Mouse (Mus musculus): ENCODE data around the gene Wdr6. TPM values are rescaled to one million over a fixed set of nuclear protein-coding genes. Genes with fewer than 3 reads are reported as not detected.
A peak's percentile ranks its signal among the peaks of the same experiment; 100 is the strongest.

The Wdr6 gene
- total and polyA plus RNA-seq, 3 experiments, result 22.6 to 36.3 (median 30.0) TPM

GRCm38 (mm10) chr9:108589229-108589628 is 10.7 kb upstream of the Wdr6 start:
- Histone ChIP-seq H3K9me3 (replicated peaks) (no peaks in the 10 kb centered on the region), H3K4me3 (ENCODE audit: low read depth, low read length) (no peak overlapping the region), H3K36me3 (replicated peaks) (peaks cover 52% of the 10 kb centered on the region), H3K27me3 (ENCODE audit: insufficient read depth, low read length) (no peaks in the 10 kb centered on the region), H3K4me1 (ENCODE audit: insufficient read depth, low read depth, low read length) (peaks cover 28% of the 10 kb centered on the region)
- no peak for TF ChIP-seq GATA2 (IDR thresholded peaks at IDR 0.05; ENCODE audit: borderline replicate concordance, low read depth, low read length)
- TF ChIP-seq GATA1 (IDR thresholded peaks at IDR 0.05; ENCODE audit: borderline replicate concordance, low read length), result no peak
- TF ChIP-seq TAL1 (conservative IDR thresholded peaks at IDR 0.05; ENCODE audit: low read depth, low read length), result no peak
- ATAC-seq (ENCODE audit: extremely low read depth, insufficient number of reproducible peaks, low FRiP score, poor library complexity, severe bottlenecking) (no peak), DNase-seq (ENCODE audit: low spot score) (peak; percentile 29)

GRCm38 (mm10) chr9:108587571-108588180 is 9.1 kb upstream of the Wdr6 start:
- DNase-seq (ENCODE audit: low spot score) (no peak), ATAC-seq (ENCODE audit: extremely low read depth, insufficient number of reproducible peaks, low FRiP score, poor library complexity, severe bottlenecking) (no peak)
- H3K9me3 ChIP-seq (replicated peaks), result no peaks in the 10 kb centered on the region
- peaks cover 56% of the 10 kb centered on the region for H3K36me3 ChIP-seq (replicated peaks)
- no peak overlapping the region for H3K4me3 ChIP-seq (ENCODE audit: low read depth, low read length)
- H3K4me1 ChIP-seq (ENCODE audit: insufficient read depth, low read depth, low read length), result peaks cover 25% of the 10 kb centered on the region
- no peaks in the 10 kb centered on the region for H3K27me3 ChIP-seq (ENCODE audit: insufficient read depth, low read length)
- TF ChIP-seq POLR2AphosphoS5 (IDR thresholded peaks at IDR 0.05; ENCODE audit: insufficient replicate concordance, low read depth, low read length), result no peak
- no peak for TF ChIP-seq TAL1 (conservative IDR thresholded peaks at IDR 0.05; ENCODE audit: low read depth, low read length)
- no peak for TF ChIP-seq GATA1 (IDR thresholded peaks at IDR 0.05; ENCODE audit: borderline replicate concordance, low read length)
- no peak for TF ChIP-seq CTCF (IDR thresholded peaks at IDR 0.05; ENCODE audit: low read depth, low read length)
- no peak for TF ChIP-seq GATA2 (IDR thresholded peaks at IDR 0.05; ENCODE audit: borderline replicate concordance, low read depth, low read length)

GRCm38 (mm10) chr9:108579344-108579690 is 778 bp upstream of the Wdr6 start:
- Histone ChIP-seq H3K4me3 (ENCODE audit: low read depth, low read length) (peak overlapping the region; percentile 83), H3K27me3 (ENCODE audit: insufficient read depth, low read length) (no peaks in the 10 kb centered on the region), H3K9me3 (replicated peaks) (no peaks in the 10 kb centered on the region), H3K36me3 (replicated peaks) (peaks cover 79% of the 10 kb centered on the region), H3K4me1 (ENCODE audit: insufficient read depth, low read depth, low read length) (peaks cover 46% of the 10 kb centered on the region)
- DNase-seq (ENCODE audit: low spot score) (no peak), ATAC-seq (ENCODE audit: extremely low read depth, insufficient number of reproducible peaks, low FRiP score, poor library complexity, severe bottlenecking) (no peak)
- TF ChIP-seq CTCF (IDR thresholded peaks at IDR 0.05; ENCODE audit: low read depth, low read length) (no peak), TAL1 (conservative IDR thresholded peaks at IDR 0.05; ENCODE audit: low read depth, low read length) (no peak), POLR2AphosphoS5 (IDR thresholded peaks at IDR 0.05; ENCODE audit: insufficient replicate concordance, low read depth, low read length) (no peak; the same call in 1 of the 2 replicates), GATA2 (IDR thresholded peaks at IDR 0.05; ENCODE audit: borderline replicate concordance, low read depth, low read length) (no peak), GATA1 (IDR thresholded peaks at IDR 0.05; ENCODE audit: borderline replicate concordance, low read length) (no peak)

DNA sequence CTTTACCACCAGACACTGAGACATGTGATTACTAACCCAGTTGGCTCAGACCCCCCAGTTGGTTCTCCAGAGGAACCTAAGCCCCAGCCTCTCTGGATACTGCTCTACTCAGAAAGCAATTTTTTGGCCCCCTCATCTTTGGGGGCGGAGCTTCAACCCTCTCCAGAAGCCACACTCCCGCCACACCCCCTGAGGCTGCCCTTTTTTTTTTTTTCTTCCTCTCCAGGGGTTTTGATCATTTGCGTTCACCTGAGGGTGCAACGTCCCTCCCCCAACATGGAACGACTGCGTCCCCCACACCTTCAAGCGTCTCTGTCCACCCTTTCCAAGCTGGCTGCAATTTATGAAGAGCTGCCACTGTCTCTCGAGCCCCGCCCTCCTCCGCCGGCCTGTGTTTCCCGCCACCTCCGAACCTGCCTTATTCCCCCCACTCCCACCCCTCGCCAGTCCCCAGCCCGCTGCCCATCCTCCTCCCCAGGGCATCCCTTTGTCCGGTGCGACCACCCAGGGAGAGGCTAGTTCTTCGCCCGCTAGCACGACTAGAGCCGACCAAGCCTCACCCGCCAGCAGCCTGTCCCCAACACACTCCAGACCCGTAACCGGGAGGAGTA is 500 bp downstream of the Wdr6 start:
- no peaks in the 10 kb centered on the region for H3K27me3 ChIP-seq (ENCODE audit: insufficient read depth, low read length)
- DNase-seq (ENCODE audit: low spot score) (peak; percentile 57), ATAC-seq (ENCODE audit: extremely low read depth, insufficient number of reproducible peaks, low FRiP score, poor library complexity, severe bottlenecking) (no peak)
- peaks cover 85% of the 10 kb centered on the region for H3K36me3 ChIP-seq (replicated peaks)
- H3K4me3 ChIP-seq (ENCODE audit: low read depth, low read length), result peak overlapping the region; percentile 83
- TF ChIP-seq POLR2AphosphoS5 (IDR thresholded peaks at IDR 0.05; ENCODE audit: insufficient replicate concordance, low read depth, low read length) (no peak), GATA2 (IDR thresholded peaks at IDR 0.05; ENCODE audit: borderline replicate concordance, low read depth, low read length) (no peak), CTCF (IDR thresholded peaks at IDR 0.05; ENCODE audit: low read depth, low read length) (no peak), GATA1 (IDR thresholded peaks at IDR 0.05; ENCODE audit: borderline replicate concordance, low read length) (no peak)
- peaks cover 58% of the 10 kb centered on the region for H3K4me1 ChIP-seq (ENCODE audit: insufficient read depth, low read depth, low read length)
- no peaks in the 10 kb centered on the region for H3K9me3 ChIP-seq (replicated peaks)

DNA sequence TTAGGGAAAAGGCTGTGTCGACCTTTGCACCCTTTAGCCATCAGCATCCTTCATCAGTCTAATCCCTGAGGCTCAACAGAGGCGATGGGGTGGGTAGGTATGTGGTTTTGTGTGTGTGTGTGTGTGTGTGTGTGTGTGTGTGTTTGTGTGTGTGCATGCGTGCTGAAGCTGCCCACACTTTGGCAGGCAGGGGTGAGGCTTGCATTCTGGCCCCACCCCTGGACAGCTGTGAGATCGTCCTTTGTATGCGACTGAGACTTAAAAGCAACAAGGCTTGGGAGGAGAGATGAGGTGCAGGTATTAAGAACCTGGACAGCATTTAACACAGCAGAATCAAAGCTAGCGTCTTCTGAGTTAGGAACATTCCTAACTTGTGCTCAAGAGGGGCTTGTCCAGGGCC is 1.5 kb downstream of the Wdr6 start:
- Histone ChIP-seq H3K4me1 (ENCODE audit: insufficient read depth, low read depth, low read length) (peaks cover 67% of the 10 kb centered on the region), H3K9me3 (replicated peaks) (no peaks in the 10 kb centered on the region), H3K36me3 (replicated peaks) (peaks cover 85% of the 10 kb centered on the region), H3K27me3 (ENCODE audit: insufficient read depth, low read length) (no peaks in the 10 kb centered on the region), H3K4me3 (ENCODE audit: low read depth, low read length) (no peak overlapping the region)
- TF ChIP-seq TAL1 (conservative IDR thresholded peaks at IDR 0.05; ENCODE audit: low read depth, low read length) (no peak), GATA2 (IDR thresholded peaks at IDR 0.05; ENCODE audit: borderline replicate concordance, low read depth, low read length) (no peak), GATA1 (IDR thresholded peaks at IDR 0.05; ENCODE audit: borderline replicate concordance, low read length) (no peak), POLR2AphosphoS5 (IDR thresholded peaks at IDR 0.05; ENCODE audit: insufficient replicate concordance, low read depth, low read length) (no peak), CTCF (IDR thresholded peaks at IDR 0.05; ENCODE audit: low read depth, low read length) (no peak)
- no peak for DNase-seq (ENCODE audit: low spot score)
- ATAC-seq (ENCODE audit: extremely low read depth, insufficient number of reproducible peaks, low FRiP score, poor library complexity, severe bottlenecking), result no peak

- H3K4me3 ChIP-seq (ENCODE audit: low read depth, low read length), result no peak overlapping the region
- no peaks in the 10 kb centered on the region for H3K27me3 ChIP-seq (ENCODE audit: insufficient read depth, low read length)
- TF ChIP-seq CTCF (IDR thresholded peaks at IDR 0.05; ENCODE audit: low read depth, low read length), result no peak
- no peak for TF ChIP-seq GATA1 (IDR thresholded peaks at IDR 0.05; ENCODE audit: borderline replicate concordance, low read length)
- TF ChIP-seq GATA2 (IDR thresholded peaks at IDR 0.05; ENCODE audit: borderline replicate concordance, low read depth, low read length), result no peak
- no peak for TF ChIP-seq TAL1 (conservative IDR thresholded peaks at IDR 0.05; ENCODE audit: low read depth, low read length)
- no peak for TF ChIP-seq POLR2AphosphoS5 (IDR thresholded peaks at IDR 0.05; ENCODE audit: insufficient replicate concordance, low read depth, low read length)
- DNase-seq (ENCODE audit: low spot score), result no peak
- H3K4me1 ChIP-seq (ENCODE audit: insufficient read depth, low read depth, low read length), result peaks cover 81% of the 10 kb centered on the region
- ATAC-seq (ENCODE audit: extremely low read depth, insufficient number of reproducible peaks, low FRiP score, poor library complexity, severe bottlenecking), result no peak
- H3K9me3 ChIP-seq (replicated peaks), result no peaks in the 10 kb centered on the region
- H3K36me3 ChIP-seq (replicated peaks), result peaks cover 87% of the 10 kb centered on the region
Measured at GRCm38 (mm10) chr9:108575321-108576297, 2.9 kb downstream of the Wdr6 start.
